Mouse (Mus musculus): Measurements from ENCODE around the gene Mov10. TPM values are rescaled to one million over a fixed set of nuclear protein-coding genes. Genes with fewer than 3 reads are reported as not detected.
"Not testable (repeated sequence)": the region's sequence is repeated elsewhere in the genome, so short reads cannot be mapped to it uniquely, and the experiment has no call there.

The Mov10 gene
- polyA plus RNA-seq, 1 experiment from 2014 or later: 54.0 TPM

DNA sequence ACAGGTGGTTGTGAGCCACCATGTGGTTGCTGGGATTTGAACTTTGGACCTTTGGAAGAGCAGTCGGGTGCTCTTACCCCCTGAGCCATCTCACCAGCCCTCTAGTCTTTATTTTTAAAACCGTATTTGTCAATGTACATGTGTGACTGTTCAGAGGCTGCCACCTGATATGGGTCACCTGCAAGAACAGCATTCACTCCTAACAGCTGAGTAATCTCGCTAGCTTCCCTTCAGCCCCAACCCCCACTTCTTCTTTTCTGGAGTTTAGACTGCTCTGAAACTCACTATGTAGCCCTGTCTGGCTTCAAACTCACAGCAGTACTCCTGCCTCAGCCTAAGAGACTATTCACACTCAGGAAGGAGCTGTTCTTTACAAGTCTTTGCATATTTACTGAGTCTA, 4.0 kb upstream of the Mov10 start:
- H3K27ac ChIP-seq: no peak overlapping the region
- no peak for DNase-seq (ENCODE audit: low spot score)
- H3K27me3 ChIP-seq (ENCODE audit: insufficient read depth, poor library complexity, severe bottlenecking): no peaks in the 10 kb centered on the region
- H3K4me1 ChIP-seq: peaks cover 23% of the 10 kb centered on the region
- H3K36me3 ChIP-seq: peaks cover 27% of the 10 kb centered on the region
- WGBS: 89% methylated on average over 3 of the region's 3 CpGs
- H3K9me3 ChIP-seq: no peaks in the 10 kb centered on the region
- H3K4me3 ChIP-seq: no peak overlapping the region

DNA sequence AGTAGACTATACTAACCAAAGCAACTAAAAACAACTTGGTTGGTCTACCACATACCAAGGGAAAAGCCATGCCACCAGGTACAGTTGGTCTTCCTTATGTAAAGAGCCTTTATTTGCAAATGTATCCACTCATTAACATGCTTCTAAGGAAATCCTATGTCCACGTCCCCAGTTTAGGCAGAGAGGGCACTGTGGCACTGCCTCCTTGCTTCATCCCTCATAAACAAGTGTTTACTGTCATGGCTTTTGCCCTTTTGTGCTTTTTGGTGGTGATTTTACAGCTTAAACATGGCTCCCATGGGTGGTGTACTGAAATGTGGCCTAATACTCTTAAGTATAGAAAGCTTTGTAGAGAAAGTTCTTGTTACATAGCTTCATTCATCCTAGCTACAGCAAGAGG, 2.1 kb upstream of the Mov10 start:
- DNase-seq (ENCODE audit: low spot score): no peak
- H3K4me1 ChIP-seq: peaks cover 38% of the 10 kb centered on the region
- H3K27me3 ChIP-seq (ENCODE audit: insufficient read depth, poor library complexity, severe bottlenecking): no peaks in the 10 kb centered on the region
- no peak overlapping the region for H3K27ac ChIP-seq
- peaks cover 21% of the 10 kb centered on the region for H3K36me3 ChIP-seq
- H3K9me3 ChIP-seq: no peaks in the 10 kb centered on the region
- no peak overlapping the region for H3K4me3 ChIP-seq
- WGBS: 65% methylated on average over 1 of the region's 1 CpGs

DNA sequence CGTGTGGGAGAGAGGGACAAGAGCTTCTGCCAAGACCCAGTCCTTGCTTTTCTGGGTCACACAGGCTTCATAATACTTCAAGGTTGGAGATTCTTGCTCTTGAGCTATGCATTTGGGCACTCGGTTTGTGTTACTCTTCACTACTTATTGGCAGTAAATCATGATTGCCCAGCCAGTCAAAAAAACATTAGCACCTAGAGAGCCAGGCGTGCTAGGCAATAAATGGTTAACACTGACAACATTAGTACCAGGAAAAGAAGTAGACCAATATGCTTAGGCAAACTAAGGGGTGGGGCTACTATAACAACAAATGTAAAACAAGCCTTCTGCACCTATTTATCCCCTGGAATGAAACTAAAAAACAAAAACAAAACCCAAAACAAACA, 379 bp upstream of the Mov10 start:
- H3K36me3 ChIP-seq: peaks cover 29% of the 10 kb centered on the region
- no peaks in the 10 kb centered on the region for H3K9me3 ChIP-seq
- WGBS: 5% methylated on average over 3 of the region's 3 CpGs
- peak overlapping the region; percentile 98 for H3K4me3 ChIP-seq
- no peaks in the 10 kb centered on the region for H3K27me3 ChIP-seq (ENCODE audit: insufficient read depth, poor library complexity, severe bottlenecking)
- H3K27ac ChIP-seq: peak overlapping the region; percentile 98
- H3K4me1 ChIP-seq: peaks cover 42% of the 10 kb centered on the region
- no peak for DNase-seq (ENCODE audit: low spot score)

DNA sequence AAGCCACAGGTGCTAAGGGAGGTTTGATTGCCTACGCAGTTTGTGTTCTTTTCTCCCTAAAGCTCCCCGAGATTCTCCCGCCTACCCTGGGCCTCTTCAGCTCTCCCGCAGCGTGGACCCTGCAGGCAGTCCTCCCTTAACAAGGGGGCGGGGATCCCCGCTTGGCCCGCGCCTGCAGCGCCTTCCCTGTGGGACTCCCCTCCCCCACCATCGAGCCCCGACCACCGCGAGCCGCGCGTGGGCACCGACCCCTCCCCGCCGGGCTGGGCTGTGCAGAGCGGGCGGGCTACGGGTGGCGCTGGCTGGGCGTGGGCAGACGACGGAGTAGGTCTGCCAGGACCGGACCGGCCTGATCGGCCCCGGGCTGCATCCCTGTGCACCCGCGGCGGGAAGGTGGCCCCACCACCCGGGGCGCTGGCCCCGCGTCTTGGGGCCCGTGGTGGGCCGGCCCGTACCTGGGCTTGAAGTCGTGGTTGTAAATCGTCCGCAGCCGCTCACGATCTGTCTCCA, 827 bp downstream of the Mov10 start:
- peaks cover 42% of the 10 kb centered on the region for H3K4me1 ChIP-seq
- no peaks in the 10 kb centered on the region for H3K9me3 ChIP-seq
- H3K4me3 ChIP-seq: peak overlapping the region; percentile 98
- peak overlapping the region; percentile 98 for H3K27ac ChIP-seq
- under 1% methylated on average over 46 of the region's 46 CpGs for WGBS
- no peaks in the 10 kb centered on the region for H3K27me3 ChIP-seq (ENCODE audit: insufficient read depth, poor library complexity, severe bottlenecking)
- H3K36me3 ChIP-seq: peaks cover 33% of the 10 kb centered on the region
- DNase-seq (ENCODE audit: low spot score): peak; percentile 87

DNA sequence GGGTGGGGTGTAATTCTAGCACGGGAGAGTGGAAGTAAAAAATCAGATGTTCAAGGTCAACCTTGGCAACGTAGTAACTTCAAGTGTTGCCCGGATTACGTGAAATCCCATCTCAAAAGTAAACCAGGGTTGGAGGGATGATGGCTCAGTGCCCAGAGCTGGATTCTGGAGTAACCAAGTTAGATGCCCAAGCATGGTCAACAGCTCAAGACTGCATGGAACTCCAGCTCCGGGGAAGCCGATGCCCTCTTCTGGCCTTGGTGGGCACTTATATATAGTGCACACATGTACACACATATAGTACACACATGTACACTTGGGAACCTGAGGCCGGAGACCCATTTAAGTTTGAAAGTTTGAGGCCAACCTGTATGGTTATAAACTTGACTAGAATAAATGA, 2.2 kb downstream of the Mov10 start:
- peaks cover 25% of the 10 kb centered on the region for H3K36me3 ChIP-seq
- WGBS: 95% methylated on average over 7 of the region's 7 CpGs

DNA sequence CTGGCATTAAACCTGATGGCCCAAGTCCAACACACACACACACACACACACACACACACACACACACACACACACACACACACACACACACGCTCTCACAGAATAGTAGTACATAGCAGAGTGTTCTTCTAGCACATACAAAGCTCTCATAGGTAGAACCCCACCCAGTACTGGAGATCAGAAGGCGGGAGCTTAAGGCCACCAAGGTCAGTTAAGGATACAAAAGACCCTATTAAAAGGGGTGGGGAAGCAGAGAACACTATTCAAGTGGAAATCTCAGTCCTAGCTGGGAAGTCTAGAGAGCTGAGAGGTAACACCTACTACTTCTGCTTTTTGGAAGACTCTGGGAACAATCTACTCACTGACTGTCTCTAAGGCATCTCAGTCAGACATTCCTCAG, 3.0 kb downstream of the Mov10 start:
- H3K36me3 ChIP-seq: peaks cover 25% of the 10 kb centered on the region
- peaks cover 47% of the 10 kb centered on the region for H3K4me1 ChIP-seq
- WGBS: 95% methylated on average over 2 of the region's 2 CpGs
- H3K27ac ChIP-seq: no peak overlapping the region
- no peaks in the 10 kb centered on the region for H3K9me3 ChIP-seq
- no peaks in the 10 kb centered on the region for H3K27me3 ChIP-seq (ENCODE audit: insufficient read depth, poor library complexity, severe bottlenecking)
- DNase-seq (ENCODE audit: low spot score): no peak
- H3K4me3 ChIP-seq: no peak overlapping the region

More for the DNA sequence above, 2.2 kb downstream of the Mov10 start:
- Histone ChIP-seq H3K4me1 (peaks cover 47% of the 10 kb centered on the region), H3K27me3 (ENCODE audit: insufficient read depth, poor library complexity, severe bottlenecking) (no peaks in the 10 kb centered on the region), H3K27ac (no peak overlapping the region), H3K9me3 (no peaks in the 10 kb centered on the region), H3K4me3 (no peak overlapping the region)
- DNase-seq (ENCODE audit: low spot score): peak; percentile 68

DNA sequence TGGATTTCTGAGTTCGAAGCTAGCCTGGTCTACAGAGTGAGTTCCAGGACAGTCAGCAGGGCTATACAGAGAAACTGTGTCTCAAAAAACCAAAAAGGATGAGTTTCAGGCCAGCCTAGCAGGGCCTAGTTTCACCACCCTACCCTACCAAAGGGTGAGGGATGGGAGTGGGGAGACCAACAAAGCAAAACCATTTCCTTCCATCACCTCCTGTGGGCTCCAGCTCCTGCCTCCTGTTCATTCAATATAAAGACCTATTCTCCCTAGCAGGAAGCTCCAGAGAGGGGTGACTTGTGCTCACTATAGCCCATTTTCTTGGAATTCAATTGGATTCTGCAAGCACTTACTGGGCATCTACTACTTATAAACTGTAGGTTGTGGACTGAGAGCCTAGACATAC, 3.6 kb downstream of the Mov10 start:
- DNase-seq (ENCODE audit: low spot score): no peak

DNA sequence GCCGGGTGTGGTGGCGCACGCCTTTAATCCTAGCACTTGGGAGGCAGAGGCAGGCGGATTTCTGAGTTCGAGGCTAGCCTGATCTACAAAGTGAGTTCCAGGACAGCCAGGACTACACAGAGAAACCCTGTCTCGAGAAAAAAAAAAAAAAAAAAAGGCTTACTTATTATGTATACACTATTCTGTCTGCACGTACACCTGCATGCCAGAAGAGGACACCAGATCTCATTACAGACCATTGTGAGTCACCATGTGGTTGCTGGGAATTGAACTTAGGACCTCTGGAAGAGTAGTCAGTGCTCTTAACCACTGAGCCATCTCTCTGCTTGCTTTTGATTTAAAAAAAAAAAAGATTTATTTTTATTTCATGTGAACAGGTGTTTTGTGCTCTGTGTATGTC, 5.1 kb downstream of the Mov10 start:
- H3K9me3 ChIP-seq; H3K4me3 ChIP-seq; H3K27me3 ChIP-seq (ENCODE audit: insufficient read depth, poor library complexity, severe bottlenecking); DNase-seq (ENCODE audit: low spot score); H3K27ac ChIP-seq: not testable (repeated sequence)
- H3K4me1 ChIP-seq: peaks cover 26% of the 10 kb centered on the region
- peaks cover 25% of the 10 kb centered on the region for H3K36me3 ChIP-seq
- WGBS: 91% methylated on average over 7 of the region's 7 CpGs

More for the DNA sequence above, 3.6 kb downstream of the Mov10 start:
- Histone ChIP-seq H3K9me3 (no peaks in the 10 kb centered on the region), H3K4me3 (no peak overlapping the region), H3K4me1 (peaks cover 41% of the 10 kb centered on the region), H3K36me3 (peaks cover 25% of the 10 kb centered on the region), H3K27me3 (ENCODE audit: insufficient read depth, poor library complexity, severe bottlenecking) (no peaks in the 10 kb centered on the region), H3K27ac (no peak overlapping the region)
- 95% methylated on average over 1 of the region's 1 CpGs for WGBS

DNA sequence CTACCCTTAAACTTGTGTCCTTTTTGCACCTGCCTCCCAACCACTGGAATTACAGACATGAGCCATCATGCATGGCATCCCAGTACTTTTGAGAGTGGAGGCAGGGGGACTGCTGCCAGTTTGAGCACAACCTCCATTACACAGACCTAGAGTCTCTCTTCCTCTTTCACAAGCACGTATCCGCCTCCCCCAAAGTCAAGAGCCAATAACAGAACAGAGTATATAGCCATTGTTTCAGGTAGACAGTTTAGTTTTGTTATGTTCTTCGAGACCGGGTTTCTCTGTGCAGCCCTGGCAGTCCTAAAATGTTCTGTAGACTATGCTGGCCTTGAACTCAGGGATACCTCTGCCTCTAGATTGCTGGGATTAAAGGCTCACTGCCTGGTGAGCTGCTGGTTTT, 6.1 kb downstream of the Mov10 start:
- 82% methylated on average over 4 of the region's 4 CpGs for WGBS
- H3K4me1 ChIP-seq: peaks cover 22% of the 10 kb centered on the region
- H3K4me3 ChIP-seq: no peak overlapping the region
- DNase-seq (ENCODE audit: low spot score): peak; percentile 45
- no peak overlapping the region for H3K27ac ChIP-seq
- H3K27me3 ChIP-seq (ENCODE audit: insufficient read depth, poor library complexity, severe bottlenecking): no peaks in the 10 kb centered on the region
- no peaks in the 10 kb centered on the region for H3K9me3 ChIP-seq
- H3K36me3 ChIP-seq: peaks cover 27% of the 10 kb centered on the region

DNA sequence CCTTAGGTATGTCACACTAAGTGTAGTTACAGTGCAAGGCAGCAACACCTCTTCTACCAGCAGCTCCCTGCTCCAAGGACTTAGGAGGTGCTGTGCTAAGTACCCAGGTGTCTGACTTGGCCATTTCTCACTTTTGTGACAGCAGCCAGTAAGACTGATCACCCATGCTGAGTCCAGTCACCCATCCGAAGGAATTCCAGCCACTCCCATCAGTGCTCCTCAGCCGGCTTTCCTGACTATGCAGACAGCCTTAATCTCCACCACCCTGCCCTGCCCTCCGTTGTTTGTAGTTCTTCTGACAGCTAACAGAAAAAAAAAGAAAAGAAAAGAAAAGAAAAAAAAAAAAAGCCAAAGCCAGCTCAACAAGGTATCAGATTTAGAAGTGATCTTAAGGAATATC, 6.6 kb downstream of the Mov10 start:
- no peak overlapping the region for H3K27ac ChIP-seq
- no peaks in the 10 kb centered on the region for H3K9me3 ChIP-seq
- no peaks in the 10 kb centered on the region for H3K27me3 ChIP-seq (ENCODE audit: insufficient read depth, poor library complexity, severe bottlenecking)
- DNase-seq (ENCODE audit: low spot score): no peak
- peaks cover 30% of the 10 kb centered on the region for H3K36me3 ChIP-seq
- 13% methylated on average over 3 of the region's 3 CpGs for WGBS
- no peak overlapping the region for H3K4me3 ChIP-seq
- peaks cover 17% of the 10 kb centered on the region for H3K4me1 ChIP-seq

DNA sequence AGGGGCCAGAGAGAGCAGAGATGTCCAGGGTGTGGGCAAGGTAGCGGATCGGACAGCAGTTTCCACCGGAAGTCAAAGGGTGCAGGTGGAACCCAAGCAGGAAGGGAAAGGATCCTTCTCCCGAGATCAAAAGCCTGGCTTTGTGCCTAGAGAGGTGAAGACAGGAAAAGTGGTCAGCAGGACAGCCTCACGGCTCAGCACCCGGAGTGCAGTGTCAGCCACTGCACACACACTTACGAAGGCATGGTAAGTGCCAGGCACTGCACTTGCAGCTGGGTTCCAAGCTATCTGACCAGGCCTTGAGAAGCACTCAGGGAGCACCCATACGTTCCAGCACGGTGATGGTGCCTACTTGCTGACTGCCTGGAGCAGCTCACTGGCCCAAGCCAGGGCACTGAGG, 12.8 kb downstream of the Mov10 start:
- Histone ChIP-seq H3K4me3 (no peak overlapping the region), H3K9me3 (no peaks in the 10 kb centered on the region), H3K36me3 (peaks cover 58% of the 10 kb centered on the region), H3K27me3 (ENCODE audit: insufficient read depth, poor library complexity, severe bottlenecking) (no peaks in the 10 kb centered on the region), H3K27ac (no peak overlapping the region; the same call in 1 of the 2 replicates), H3K4me1 (peaks cover 6% of the 10 kb centered on the region)
- peak; percentile 74 for DNase-seq (ENCODE audit: low spot score)
- 53% methylated on average over 9 of the region's 9 CpGs for WGBS

DNA sequence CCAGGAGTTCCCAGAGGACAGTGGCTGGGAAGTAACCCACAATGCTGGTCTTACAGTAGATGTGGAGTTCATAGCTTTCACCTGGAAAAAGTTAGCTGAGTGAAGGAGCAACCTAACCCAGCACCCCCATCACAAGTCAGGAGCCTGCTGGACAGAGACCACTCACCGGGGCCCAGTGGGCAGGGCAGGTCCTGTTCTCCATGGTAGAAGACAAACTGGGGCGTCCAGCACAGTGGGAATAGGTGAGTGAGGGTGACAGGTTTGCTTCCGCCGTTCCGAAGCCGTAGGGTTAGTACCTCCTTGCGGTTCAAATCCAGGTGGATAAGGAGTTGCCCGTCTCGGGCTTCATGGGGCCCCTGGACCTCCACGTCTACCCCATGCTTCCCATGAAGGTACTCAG, 14.1 kb downstream of the Mov10 start:
- no peaks in the 10 kb centered on the region for H3K9me3 ChIP-seq
- H3K4me1 ChIP-seq: peaks cover 6% of the 10 kb centered on the region
- no peaks in the 10 kb centered on the region for H3K27me3 ChIP-seq (ENCODE audit: insufficient read depth, poor library complexity, severe bottlenecking)
- H3K4me3 ChIP-seq: no peak overlapping the region
- peak; percentile 74 for DNase-seq (ENCODE audit: low spot score)
- no peak overlapping the region for H3K27ac ChIP-seq
- peaks cover 70% of the 10 kb centered on the region for H3K36me3 ChIP-seq
- 92% methylated on average over 10 of the region's 10 CpGs for WGBS

DNA sequence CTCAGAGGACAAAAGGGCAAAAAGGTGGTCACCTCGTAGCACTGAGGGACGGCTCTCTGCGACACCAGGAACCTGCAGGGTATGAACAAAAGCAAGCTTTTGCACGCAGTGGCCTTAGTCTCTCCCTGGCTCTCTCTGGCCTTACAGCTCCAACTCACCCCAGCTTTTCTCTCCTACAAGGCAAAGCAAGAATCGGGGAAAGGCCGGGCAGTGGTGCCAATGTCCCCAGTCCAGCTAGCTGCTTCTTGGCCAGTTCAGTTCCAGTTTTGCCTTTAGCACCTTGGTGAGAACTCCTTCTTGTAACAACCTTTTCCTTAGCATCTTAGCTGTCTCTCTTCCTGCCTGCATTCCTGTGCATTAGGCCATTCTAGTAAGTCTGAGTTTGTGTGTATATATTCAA, 16.9 kb downstream of the Mov10 start:
- 85% methylated on average over 6 of the region's 6 CpGs for WGBS
- H3K9me3 ChIP-seq: no peaks in the 10 kb centered on the region
- peaks cover 12% of the 10 kb centered on the region for H3K4me1 ChIP-seq
- H3K27me3 ChIP-seq (ENCODE audit: insufficient read depth, poor library complexity, severe bottlenecking): no peaks in the 10 kb centered on the region
- peaks cover 84% of the 10 kb centered on the region for H3K36me3 ChIP-seq
- H3K4me3 ChIP-seq: no peak overlapping the region
- DNase-seq (ENCODE audit: low spot score): peak; percentile 53
- no peak overlapping the region for H3K27ac ChIP-seq

DNA sequence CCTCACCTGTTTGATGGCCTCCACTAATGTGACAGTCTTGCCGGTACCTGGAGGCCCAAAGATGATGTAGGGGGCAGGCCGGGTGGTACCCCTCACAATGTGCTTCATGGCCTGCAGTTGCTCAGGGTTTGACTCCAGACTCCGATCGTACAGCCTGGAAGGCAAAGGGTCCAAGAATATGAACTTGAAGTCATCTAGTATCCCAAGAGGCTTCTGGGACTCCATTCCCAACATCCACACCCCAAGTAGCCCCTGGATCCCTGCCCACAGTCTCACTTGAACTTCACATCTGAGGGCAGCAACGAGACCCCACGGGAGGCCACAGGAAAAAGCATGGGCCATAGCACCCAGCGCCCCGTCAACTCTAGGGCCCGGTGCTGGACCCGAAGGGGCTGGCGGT, 17.7 kb downstream of the Mov10 start:
- DNase-seq (ENCODE audit: low spot score): no peak
- Histone ChIP-seq H3K27ac (no peak overlapping the region), H3K4me1 (peaks cover 16% of the 10 kb centered on the region), H3K9me3 (no peaks in the 10 kb centered on the region), H3K27me3 (ENCODE audit: insufficient read depth, poor library complexity, severe bottlenecking) (no peaks in the 10 kb centered on the region), H3K4me3 (no peak overlapping the region), H3K36me3 (peaks cover 88% of the 10 kb centered on the region)
- 89% methylated on average over 11 of the region's 11 CpGs for WGBS
